Mouse (Mus musculus) spleen, adult 2 months (tissue): Measurements from ENCODE around the gene Bbs12. TPM values are rescaled to one million over a fixed set of nuclear protein-coding genes. Genes with fewer than 3 reads are reported as not detected.
A peak's percentile ranks its signal among the peaks of the same experiment; 100 is the strongest.

Source experiments
- DNase-seq, 2 experiments: peaks; one replicate each; pipeline versions ENCODE4 v3.0.0 to v3.0.0-alpha.2; 2012 to 2021; ENCODE audit warnings: low spot score in 2 of 2, low read depth in 1 of 2
- H3K27ac ChIP-seq: fragments of 200-500 bp; 2 replicates; pipeline ENCODE4 v1.5.1; 2012; ENCODE audit warnings: low read length, inconsistent platforms; ENCODE audit not compliant: insufficient read depth
- H3K27me3 ChIP-seq: fragments of 200-500 bp; 2 replicates; pipeline ENCODE4 v1.6.1; 2012; ENCODE audit warnings: mild to moderate bottlenecking, moderate library complexity, low read length, inconsistent platforms; ENCODE audit not compliant: control insufficient read depth, insufficient read depth
- H3K36me3 ChIP-seq: fragments of 200-500 bp; 2 replicates; pipeline ENCODE4 v1.6.1; 2012; ENCODE audit warnings: mild to moderate bottlenecking, low read length, inconsistent platforms; ENCODE audit not compliant: control insufficient read depth, insufficient read depth
- H3K4me1 ChIP-seq: fragments of 200-500 bp; 2 replicates; pipeline ENCODE4 v1.6.1; 2011; ENCODE audit warnings: inconsistent platforms; ENCODE audit not compliant: control insufficient read depth, insufficient read depth, insufficient read length
- H3K4me3 ChIP-seq: fragments of 200-500 bp; 2 replicates; pipeline ENCODE4 v1.5.1; 2011; ENCODE audit warnings: mild to moderate bottlenecking, inconsistent platforms; ENCODE audit not compliant: insufficient read depth, insufficient read length; ENCODE audit errors: extremely low read depth
- CTCF ChIP-seq: fragments of 200-500 bp; IDR thresholded peaks from 2 replicates; pipeline ENCODE4 v1.5.1; 2011; ENCODE audit warnings: mild to moderate bottlenecking, inconsistent platforms; ENCODE audit not compliant: insufficient read depth, insufficient read length, insufficient replicate concordance; ENCODE audit errors: extremely low read depth
- POLR2A ChIP-seq: fragments of 200-500 bp; IDR thresholded peaks from 2 replicates; pipeline ENCODE4 v1.6.1; 2011; ENCODE audit warnings: low read depth, low read length, inconsistent platforms
- WGBS: fragments of 180-500 bp; shearing (Covaris S2); methylation state at CpG from one replicate; pipeline ENCODE4 v1.1.7; 2018; 5-methylcytosine and 5-hydroxymethylcytosine counted together
- polyA plus RNA-seq: library from polyadenylated mRNA; depleted of rRNA; stranded (reverse); fragments of >200 nt; gene quantifications from 2 replicates; pipeline ENCODE4 v1.2.3, GENCODE M21; 2012

Bbs12 gene
- polyA plus RNA-seq, 1 experiment: 0.54 TPM

DNA sequence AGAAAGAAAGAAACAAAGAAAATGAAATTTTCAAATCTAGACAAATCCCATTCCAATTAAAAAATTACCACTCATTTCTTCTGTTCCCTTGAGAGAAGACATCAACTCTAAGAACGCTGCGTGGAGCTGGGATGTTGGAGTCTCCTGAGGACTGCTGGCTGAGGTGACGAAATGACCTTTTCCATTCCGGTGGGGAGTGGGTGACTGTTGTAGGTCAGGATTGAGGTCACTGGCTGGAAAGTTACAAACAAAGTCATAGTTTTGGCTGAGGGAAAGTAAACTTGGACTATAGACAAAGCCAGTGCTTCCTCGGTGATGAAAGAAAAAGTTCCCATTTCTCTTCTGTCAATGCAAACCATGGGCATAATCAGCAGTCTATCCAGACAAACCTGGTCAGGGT, 30.5 kb downstream of the Bbs12 start:
- Histone ChIP-seq H3K4me1 (peaks cover 1% of the 10 kb centered on the region; the same call in 1 of the 2 replicates), H3K4me3 (no peak overlapping the region), H3K27ac (no peak overlapping the region), H3K36me3 (no peaks in the 10 kb centered on the region), H3K27me3 (0 out of 2 replicates have a peak, but pooled peaks cover 2% of the 10 kb centered on the region)
- 87% methylated on average over 5 of the region's 5 CpGs for WGBS
- DNase-seq: no peak
- TF ChIP-seq CTCF: no peak
- no peak for TF ChIP-seq POLR2A

DNA sequence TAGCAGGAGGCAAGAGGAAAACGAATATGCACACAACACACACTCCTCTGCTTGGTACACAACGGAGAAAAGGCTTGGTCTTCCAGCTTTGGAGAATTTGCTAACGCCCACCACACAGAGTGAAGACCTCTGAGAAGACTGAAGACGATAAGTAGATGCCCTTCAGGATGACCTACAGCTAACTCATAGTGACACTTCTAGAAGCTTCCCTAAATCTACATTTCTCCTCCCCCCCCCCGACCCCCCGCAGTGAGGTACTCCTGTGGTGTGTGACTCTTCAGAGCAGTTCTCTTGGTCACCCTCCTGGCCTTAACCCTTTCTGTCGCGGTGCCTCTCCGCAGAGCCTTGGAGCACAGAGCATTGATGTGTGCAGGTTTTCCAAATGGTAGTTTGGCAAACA, 35.3 kb downstream of the Bbs12 start:
- H3K27me3 ChIP-seq: peaks cover 16% of the 10 kb centered on the region
- H3K27ac ChIP-seq: no peak overlapping the region
- peaks cover 2% of the 10 kb centered on the region; the same call in 1 of the 2 replicates for H3K4me1 ChIP-seq
- TF ChIP-seq CTCF: no peak
- TF ChIP-seq POLR2A: no peak
- no peak overlapping the region for H3K4me3 ChIP-seq
- no peak for DNase-seq
- 40% methylated on average over 9 of the region's 9 CpGs for WGBS
- H3K36me3 ChIP-seq: no peaks in the 10 kb centered on the region

- Histone ChIP-seq H3K36me3 (no peaks in the 10 kb centered on the region), H3K4me3 (peak within 1 kb of the TSS; percentile 54), H3K27me3 (peaks cover 16% of the 10 kb centered on the region), H3K27ac (no peak within 1 kb of the TSS), H3K4me1 (peaks cover 2% of the 10 kb centered on the region; the same call in 1 of the 2 replicates)
- 2% methylated on average over 73 of the region's 75 CpGs for WGBS
- DNase-seq: no peak
- TF ChIP-seq POLR2A (no peak), CTCF (no peak)
These were observed 36.1 kb downstream of the Bbs12 start, which contains the start of gene Fgf2 for GRCm38 (mm10) chr3:37348221-37349165. Fgf2 (plus strand) TSS chr3:37348346.

DNA sequence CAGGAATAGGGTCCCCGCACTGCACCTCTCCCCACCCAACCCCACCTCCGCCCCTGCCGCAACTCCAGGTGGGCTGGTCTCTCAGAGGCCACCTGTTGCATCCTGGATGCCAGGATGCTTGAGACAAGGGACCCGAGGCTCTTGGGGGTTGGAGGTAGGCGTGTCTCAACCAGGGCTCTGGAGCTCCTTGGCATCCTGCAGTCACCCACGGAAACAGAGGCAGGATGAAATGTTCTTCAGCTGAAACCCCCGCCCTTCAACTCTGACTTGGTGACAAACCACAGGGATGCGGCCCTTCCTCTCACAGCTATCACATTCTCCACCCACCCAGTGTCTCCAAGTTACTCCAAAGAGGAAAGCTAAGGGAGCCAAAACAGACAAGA, 36.8 kb downstream of the Bbs12 start:
- WGBS: 26% methylated on average over 8 of the region's 8 CpGs
- H3K27me3 ChIP-seq: peaks cover 16% of the 10 kb centered on the region
- H3K27ac ChIP-seq: no peak overlapping the region
- H3K4me3 ChIP-seq: peak overlapping the region; percentile 54; the same call in 1 of the 2 replicates
- no peaks in the 10 kb centered on the region for H3K36me3 ChIP-seq
- H3K4me1 ChIP-seq: peaks cover 2% of the 10 kb centered on the region; the same call in 1 of the 2 replicates
- DNase-seq: no peak
- no peak for TF ChIP-seq POLR2A
- no peak for TF ChIP-seq CTCF

- H3K27me3 ChIP-seq: peaks cover 16% of the 10 kb centered on the region
- no peak overlapping the region for H3K4me3 ChIP-seq
- no peak for DNase-seq
- WGBS: 64% methylated on average over 7 of the region's 7 CpGs
- no peak for TF ChIP-seq POLR2A
- TF ChIP-seq CTCF: no peak
- no peaks in the 10 kb centered on the region for H3K36me3 ChIP-seq
- H3K4me1 ChIP-seq: peaks cover 2% of the 10 kb centered on the region; the same call in 1 of the 2 replicates
- no peak overlapping the region for H3K27ac ChIP-seq
These were observed 38.0 kb downstream of the Bbs12 start for GRCm38 (mm10) chr3:37350386-37350785.

GRCm38 (mm10) chr3:37353951-37354481, 41.7 kb downstream of the Bbs12 start:
- Histone ChIP-seq H3K27me3 (peaks cover 4% of the 10 kb centered on the region; the same call in 1 of the 2 replicates), H3K36me3 (no peaks in the 10 kb centered on the region), H3K4me1 (no peaks in the 10 kb centered on the region), H3K27ac (no peak overlapping the region), H3K4me3 (no peak overlapping the region)
- TF ChIP-seq CTCF: no peak
- TF ChIP-seq POLR2A: no peak
- 90% methylated on average over 10 of the region's 10 CpGs for WGBS
- DNase-seq: no peak
